In the genomic region with DNA sequence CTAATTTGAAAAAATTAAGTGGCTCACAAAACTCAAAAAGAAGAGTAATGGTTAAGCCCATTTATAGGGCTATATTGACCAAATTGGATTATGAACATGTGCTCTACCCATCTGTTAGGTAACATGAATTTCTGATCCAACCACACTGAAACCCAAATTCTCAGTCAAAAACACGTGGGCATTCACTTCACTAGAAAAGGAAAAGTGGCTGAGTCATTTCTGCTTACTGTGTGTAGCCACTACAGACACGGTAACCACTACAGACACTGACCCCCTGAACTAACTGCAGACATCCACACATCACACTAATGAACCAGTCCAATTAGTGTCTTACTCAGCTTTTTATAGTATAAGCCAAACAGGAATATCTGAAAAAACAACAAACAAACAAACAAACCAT, we compare ENCODE assay signal across 19 mouse cellular contexts. TPM values are rescaled to one million over a fixed set of nuclear protein-coding genes. Genes with fewer than 3 reads are reported as not detected.
A peak's percentile ranks its signal among the peaks of the same experiment; 100 is the strongest.
DNase-seq lines count a peak whose midpoint lies in the region; ATAC-seq and TF ChIP-seq lines count a peak whose summit lies in the region.
"Had no signal": no experiment of that assay in that cellular context is flagged by ENCODE, and none has a peak within 500 bp of the region (broad histone marks: within the 10 kb centered on the region; RNA-seq: fewer than 3 reads in every experiment).

No protein-coding gene starts in this region.

- peaks cover 22% of the 10 kb centered on the region for H3K4me1 ChIP-seq in liver, adult 2 months (ENCODE audit: control insufficient read depth, insufficient read depth, low read length)
- peaks cover 26 to 31% of the 10 kb centered on the region in 2 experiments for H3K4me1 ChIP-seq in MEL (ENCODE audit: control insufficient read depth in 1 of 2, insufficient read depth in 2 of 2, low read length in 2 of 2)

- H3K9ac ChIP-seq in liver, adult 2 months (ENCODE audit: low read depth, low read length) = no peak overlapping the region
- no peak overlapping the region for H3K9ac ChIP-seq in MEL (ENCODE audit: control insufficient read depth, low read depth, low read length, poor library complexity, severe bottlenecking)
- H3K9ac ChIP-seq: forebrain, postnatal 0 days; limb, embryonic 15.5 days had no signal

- TF ChIP-seq RAD21 in MEL (IDR thresholded peaks at IDR 0.05; ENCODE audit: low read depth, low read length) = no peak

- ATAC-seq in granulocyte monocyte progenitor cell, adult 5-6 weeks (replicated peaks; ENCODE audit: poor library complexity, severe bottlenecking) = peak; percentile 74
- peak; percentile 64 for ATAC-seq in megakaryocyte progenitor cell, adult 5-6 weeks (replicated peaks; ENCODE audit: poor library complexity)
- ATAC-seq: forebrain, postnatal 0 days; hindbrain, postnatal 0 days; intestine, postnatal 0 days had no signal

- WGBS in liver, adult 2 months = 4% methylated on average over 2 of the region's 2 CpGs

- no peak overlapping the region; the same call in 1 of the 2 replicates for H3K27ac ChIP-seq in liver, adult 2 months (replicated peaks; ENCODE audit: insufficient read depth, low read depth, low read length)
- H3K27ac ChIP-seq in MEL (ENCODE audit: control insufficient read depth, low read depth, low read length) = peak overlapping the region; percentile 39; the same call in 1 of the 2 replicates
- H3K27ac ChIP-seq: heart, adult 2 months; hindbrain, postnatal 0 days; limb, embryonic 15.5 days had no signal

- H3K9me3 ChIP-seq in MEL (replicated peaks; ENCODE audit: insufficient read depth, low read length) = no peaks in the 10 kb centered on the region
- H3K9me3 ChIP-seq: limb, embryonic 15.5 days had no signal

- TF ChIP-seq CTCF in liver, adult 2 months (IDR thresholded peaks at IDR 0.05; ENCODE audit: low read depth, low read length) = no peak
- no peak for TF ChIP-seq CTCF in MEL (IDR thresholded peaks at IDR 0.05 in 2 of 3, conservative IDR thresholded peaks at IDR 0.05 in 1 of 3; ENCODE audit: control insufficient read depth in 1 of 3, insufficient read depth in 1 of 3, low read depth in 2 of 3, low read length in 3 of 3, poor library complexity in 1 of 3, severe bottlenecking in 1 of 3)

- peaks cover 43% of the 10 kb centered on the region for H3K79me2 ChIP-seq in liver, adult 2 months (ENCODE audit: control insufficient read depth, insufficient read depth, low read length)
- H3K79me2 ChIP-seq in MEL (ENCODE audit: control insufficient read depth, insufficient read depth, low read length, poor library complexity) = peaks cover 35% of the 10 kb centered on the region

- no peak for TF ChIP-seq POLR2A in liver, adult 2 months (IDR thresholded peaks at IDR 0.05; ENCODE audit: extremely low read depth, insufficient read depth, low read length)
- no peak for TF ChIP-seq POLR2A in MEL (IDR thresholded peaks at IDR 0.05; ENCODE audit: control insufficient read depth in 1 of 2, insufficient read depth in 1 of 2, low read depth in 1 of 2, low read length in 2 of 2, poor library complexity in 1 of 2)

- peak; percentile 69 for DNase-seq in liver, adult 2 months (ENCODE audit: extremely low read depth, low read depth, low spot score)
- DNase-seq in liver (no peak), MEL (ENCODE audit: low read depth, low spot score) (peak; percentile 43)
- DNase-seq in spleen, postnatal 14 days (ENCODE audit: low spot score in 2 of 2) = no peak
- DNase-seq in adrenal gland, postnatal 4 days (ENCODE audit: low spot score in 2 of 2) = no peak
- DNase-seq in cerebellum, postnatal 14 days = no peak
- DNase-seq: cerebellum, adult 11 months; cerebellum, postnatal 10 days; embryo, embryonic 11 days; forebrain, postnatal 0 days; heart, adult 2 months; heart, postnatal 4 days; right cerebral cortex, postnatal 4 days; thymus, postnatal 14 days had no signal

- H3K4me3 ChIP-seq in liver, adult 2 months (ENCODE audit: insufficient read depth, low read depth, low read length) = no peak overlapping the region
- H3K4me3 ChIP-seq in MEL (ENCODE audit: control insufficient read depth in 1 of 2, insufficient read depth in 1 of 2, low read depth in 2 of 2, low read length in 2 of 2) = no peak overlapping the region
- H3K4me3 ChIP-seq: heart, adult 2 months; limb, embryonic 15.5 days had no signal

- no peak for TF ChIP-seq EP300 in MEL (IDR thresholded peaks at IDR 0.05; ENCODE audit: low read depth in 1 of 2, low read length in 2 of 2)

- no peaks in the 10 kb centered on the region for H3K27me3 ChIP-seq in liver, adult 2 months (ENCODE audit: control insufficient read depth, insufficient read depth, low read length)
- H3K27me3 ChIP-seq in MEL (ENCODE audit: control insufficient read depth in 1 of 2, insufficient read depth in 2 of 2, low read length in 2 of 2) = no peaks in the 10 kb centered on the region
- H3K27me3 ChIP-seq: limb, embryonic 15.5 days had no signal

- peaks cover 8% of the 10 kb centered on the region for H3K36me3 ChIP-seq in liver, adult 2 months (ENCODE audit: control insufficient read depth, insufficient read depth, low read length)
- peaks cover 3 to 34% of the 10 kb centered on the region in 2 experiments; a peak in 3 of 4 replicates for H3K36me3 ChIP-seq in MEL (ENCODE audit: control insufficient read depth in 1 of 2, insufficient read depth in 2 of 2, low read length in 2 of 2)
- H3K36me3 ChIP-seq: limb, embryonic 15.5 days had no signal

TF ChIP-seq in MEL, 35 proteins besides CTCF, POLR2A, EP300 and RAD21:
- TF ChIP-seq MAFK (IDR thresholded peaks at IDR 0.05; ENCODE audit: borderline replicate concordance, low read depth, low read length) (peak; percentile 40; the same call in 1 of the 2 replicates), ETS1 (IDR thresholded peaks at IDR 0.05; ENCODE audit: low read depth, low read length) (peak; percentile 47; the same call in 1 of the 2 replicates), USF1 (IDR thresholded peaks at IDR 0.05; ENCODE audit: low read depth, low read length) (peak; percentile 37; the same call in 1 of the 2 replicates), MXI1 (IDR thresholded peaks at IDR 0.05; ENCODE audit: low read depth, low read length) (peak; percentile 83), KAT2A (conservative IDR thresholded peaks at IDR 0.05; ENCODE audit: low read depth, low read length) (no peak), ELF1 (IDR thresholded peaks at IDR 0.05; ENCODE audit: low read depth, low read length) (no peak), HCFC1 (IDR thresholded peaks at IDR 0.05; ENCODE audit: low read depth, low read length) (no peak), CHD1 (IDR thresholded peaks at IDR 0.05; ENCODE audit: low read depth, low read length) (0 out of 2 replicates have a peak, but pooled peaks have one; percentile 39), MYC (IDR thresholded peaks at IDR 0.05; ENCODE audit: low read depth, low read length) (0 out of 2 replicates have a peak, but pooled peaks have one; percentile 35), MAX (IDR thresholded peaks at IDR 0.05; ENCODE audit: low read length) (peak; percentile 80), SIN3A (IDR thresholded peaks at IDR 0.05; ENCODE audit: low read length) (peak; percentile 51; the same call in 1 of the 2 replicates), TAL1 (IDR thresholded peaks at IDR 0.05; ENCODE audit: low read length) (no peak), ZNF384 (IDR thresholded peaks at IDR 0.05; ENCODE audit: low read depth, low read length) (no peak)
TF ChIP-seq in MEL: peak in this region for 8.

RNA-seq across cellular contexts. Expression of gene Lrp6, which starts 22.7 kb away (rescaled TPM):
- total RNA-seq in liver, adult 2 months (2014; rRNA removed) = 48.2 and 54.3 TPM in 2 replicates
- 15.0 and 15.1 TPM in 2 replicates for polyA plus RNA-seq in liver, adult 2 months (2012; rRNA removed)
- total RNA-seq in MEL (2012; rRNA removed) = 13.1 and 13.4 TPM in 2 replicates
- 10 to 100 TPM; 17.2 to 25.7 TPM for polyA plus RNA-seq in MEL (2012; ENCODE audit: insufficient read depth in 1 of 2, insufficient read length in 2 of 2, low read depth in 1 of 2, low replicate concordance in 2 of 2, missing spikeins in 1 of 2)
- total RNA-seq in granulocyte monocyte progenitor cell, adult 5-6 weeks (2014; fragmentation: Nextera tagmentation) = 17.2 and 22.6 TPM in 2 replicates
- total RNA-seq in granulocyte monocyte progenitor cell, adult 5-6 weeks (2017) = 31.3 and 36.1 TPM in 2 replicates
- total RNA-seq in megakaryocyte progenitor cell, adult 5-6 weeks (2015) = 24.4 and 33.8 TPM in 2 replicates
- total RNA-seq in megakaryocyte progenitor cell, adult 5-6 weeks (2017) = 32.4 and 33.2 TPM in 2 replicates
- 10 to 100 TPM; 87.0 to 90.5 TPM for total RNA-seq in adrenal gland, postnatal 4 days (2021)

Comparison
In these comparisons a context has a peak if more than half of its experiments do, and no peak if none do; other contexts are left out.
1. DNase-seq: peak in liver, adult 2 months (single experiment) and MEL (single experiment); none in liver (single experiment), spleen, postnatal 14 days (0 of 2), adrenal gland, postnatal 4 days (0 of 2) and cerebellum, postnatal 14 days (0 of 2).